Mouse (Mus musculus) c-Kit-positive CD71-positive TER-119-positive erythroid progenitor cells, embryonic 14.5 days (primary cell): ENCODE data around the gene Pnmal1.
"Not testable (repeated sequence)": the region's sequence is repeated elsewhere in the genome, so short reads cannot be mapped to it uniquely, and the experiment has no call there.

Experiments used
- DNase-seq: peaks from one replicate; pipeline ENCODE4 v3.0.0-alpha.2; 2013; ENCODE audit warnings: low spot score

Pnmal1 gene

GRCm38 (mm10) chr7:16950861-16951635, 8.4 kb upstream of the Pnmal1 start:
- peak; percentile 53 for DNase-seq

GRCm38 (mm10) chr7:16953776-16954175, 5.7 kb upstream of the Pnmal1 start:
- DNase-seq: not testable (repeated sequence)

- DNase-seq: no peak
Observed at GRCm38 (mm10) chr7:16955712-16956111, 3.8 kb upstream of the Pnmal1 start.

- DNase-seq: no peak
Observed at GRCm38 (mm10) chr7:16956410-16957265, 2.8 kb upstream of the Pnmal1 start.

GRCm38 (mm10) chr7:16961678-16962077, 2.2 kb downstream of the Pnmal1 start:
- no peak for DNase-seq

- DNase-seq: no peak
Observed at GRCm38 (mm10) chr7:16968414-16968813, 8.9 kb downstream of the Pnmal1 start.

GRCm38 (mm10) chr7:16971160-16971559, 11.7 kb downstream of the Pnmal1 start:
- no peak for DNase-seq

GRCm38 (mm10) chr7:16974018-16974417, 14.5 kb downstream of the Pnmal1 start:
- no peak for DNase-seq

GRCm38 (mm10) chr7:16976298-16976697, 16.8 kb downstream of the Pnmal1 start:
- no peak for DNase-seq

- DNase-seq: no peak
Observed at GRCm38 (mm10) chr7:16978173-16978572, 18.7 kb downstream of the Pnmal1 start.

- DNase-seq: no peak
Observed at GRCm38 (mm10) chr7:16978593-16978992, 19.1 kb downstream of the Pnmal1 start.

- no peak for DNase-seq
Observed at GRCm38 (mm10) chr7:16980348-16980747, 20.9 kb downstream of the Pnmal1 start.

- no peak for DNase-seq
Observed at GRCm38 (mm10) chr7:16982859-16983568, 23.5 kb downstream of the Pnmal1 start, which contains the start of gene Gm42372. Gene Gm42372 (plus strand): TSS chr7:16983086.

GRCm38 (mm10) chr7:16987541-16988149, 28.2 kb downstream of the Pnmal1 start:
- no peak for DNase-seq

GRCm38 (mm10) chr7:16988405-16988804, 28.9 kb downstream of the Pnmal1 start:
- no peak for DNase-seq

- DNase-seq: no peak
Observed at GRCm38 (mm10) chr7:16990006-16990744, 30.7 kb downstream of the Pnmal1 start.

GRCm38 (mm10) chr7:16991681-16992450, 32.4 kb downstream of the Pnmal1 start:
- DNase-seq: no peak

GRCm38 (mm10) chr7:16992451-16992807, 33.0 kb downstream of the Pnmal1 start, which contains the start of gene Ccdc8:
Gene Ccdc8 (plus strand): TSS chr7:16992708.
- no peak for DNase-seq

GRCm38 (mm10) chr7:16993651-16994399, 34.3 kb downstream of the Pnmal1 start:
- DNase-seq: no peak

GRCm38 (mm10) chr7:16994400-16994799, 34.9 kb downstream of the Pnmal1 start:
- DNase-seq: no peak
